Mouse (Mus musculus): ENCODE data around the gene Vapb. TPM values are rescaled to one million over a fixed set of nuclear protein-coding genes. Genes with fewer than 3 reads are reported as not detected.

Gene Vapb
- polyA plus RNA-seq, 1 experiment from 2014 or later: 11.7 TPM

GRCm38 (mm10) chr2:173770620-173771019 lies 33.3 kb downstream of the Vapb start:
- 0 out of 2 replicates have a peak overlapping the region, but pooled peaks have one; percentile 7 for H3K27ac ChIP-seq (ENCODE audit: low read depth)
- WGBS: 64% methylated on average over 5 of the region's 5 CpGs
- H3K27me3 ChIP-seq (replicated peaks; ENCODE audit: control insufficient read depth, insufficient read depth, low read length): no peaks in the 10 kb centered on the region
- H3K4me3 ChIP-seq (ENCODE audit: low read depth, low read length): no peak overlapping the region
- H3K9me3 ChIP-seq (ENCODE audit: control insufficient read depth, low read length): no peaks in the 10 kb centered on the region
- H3K36me3 ChIP-seq (ENCODE audit: control insufficient read depth, insufficient read depth, low read length): peaks cover 7% of the 10 kb centered on the region; the same call in 1 of the 2 replicates
- H3K9ac ChIP-seq (ENCODE audit: low read length): no peak overlapping the region
- ATAC-seq (replicated peaks; ENCODE audit: low FRiP score, low TSS enrichment, low read depth): no peak
- no peak overlapping the region for H3K4me2 ChIP-seq (ENCODE audit: low read length)
- DNase-seq (ENCODE audit: low spot score): no peak
- peaks cover 34% of the 10 kb centered on the region for H3K4me1 ChIP-seq (replicated peaks; ENCODE audit: control insufficient read depth, insufficient read depth, low read length)

GRCm38 (mm10) chr2:173771706-173772105 lies 34.4 kb downstream of the Vapb start:
- no peak overlapping the region for H3K27ac ChIP-seq (ENCODE audit: low read depth)
- H3K9ac ChIP-seq (ENCODE audit: low read length): no peak overlapping the region
- no peak overlapping the region for H3K4me3 ChIP-seq (ENCODE audit: low read depth, low read length)
- ATAC-seq (replicated peaks; ENCODE audit: low FRiP score, low TSS enrichment, low read depth) (peak; percentile 16; the same call in 1 of the 2 replicates), DNase-seq (ENCODE audit: low spot score) (no peak)
- 49% methylated on average over 8 of the region's 8 CpGs for WGBS
- no peaks in the 10 kb centered on the region for H3K27me3 ChIP-seq (replicated peaks; ENCODE audit: control insufficient read depth, insufficient read depth, low read length)
- H3K4me2 ChIP-seq (ENCODE audit: low read length): no peak overlapping the region
- H3K9me3 ChIP-seq (ENCODE audit: control insufficient read depth, low read length): no peaks in the 10 kb centered on the region
- peaks cover 10% of the 10 kb centered on the region; the same call in 1 of the 2 replicates for H3K36me3 ChIP-seq (ENCODE audit: control insufficient read depth, insufficient read depth, low read length)
- peaks cover 40% of the 10 kb centered on the region for H3K4me1 ChIP-seq (replicated peaks; ENCODE audit: control insufficient read depth, insufficient read depth, low read length)

DNA sequence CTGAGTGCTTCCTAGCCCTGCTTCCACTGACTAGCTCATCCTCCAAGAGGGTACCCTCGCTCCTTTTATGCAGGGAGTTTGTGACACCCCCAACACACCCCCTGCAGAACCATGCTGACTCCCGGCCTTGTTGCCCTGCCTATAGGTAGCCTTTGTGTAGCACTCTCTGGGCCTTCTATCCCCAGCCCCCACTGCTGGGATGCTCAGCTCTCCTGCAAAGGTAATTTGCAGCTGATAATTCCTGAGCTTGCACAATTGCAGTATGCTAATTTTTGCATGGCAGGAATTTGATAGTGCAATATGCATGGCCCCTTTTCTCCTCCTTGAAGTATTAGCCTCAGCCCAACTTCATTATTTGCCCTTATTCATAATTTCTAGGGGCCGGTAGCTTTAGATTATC lies 38.2 kb downstream of the Vapb start:
- Histone ChIP-seq H3K9me3 (ENCODE audit: control insufficient read depth, low read length) (no peaks in the 10 kb centered on the region), H3K27ac (ENCODE audit: low read depth) (no peak overlapping the region), H3K4me2 (ENCODE audit: low read length) (no peak overlapping the region), H3K4me3 (ENCODE audit: low read depth, low read length) (no peak overlapping the region), H3K36me3 (ENCODE audit: control insufficient read depth, insufficient read depth, low read length) (peaks cover 27% of the 10 kb centered on the region), H3K9ac (ENCODE audit: low read length) (no peak overlapping the region), H3K4me1 (replicated peaks; ENCODE audit: control insufficient read depth, insufficient read depth, low read length) (peaks cover 20% of the 10 kb centered on the region), H3K27me3 (replicated peaks; ENCODE audit: control insufficient read depth, insufficient read depth, low read length) (no peaks in the 10 kb centered on the region)
- DNase-seq (ENCODE audit: low spot score): no peak
- 63% methylated on average over 3 of the region's 3 CpGs for WGBS
- no peak for ATAC-seq (replicated peaks; ENCODE audit: low FRiP score, low TSS enrichment, low read depth)

DNA sequence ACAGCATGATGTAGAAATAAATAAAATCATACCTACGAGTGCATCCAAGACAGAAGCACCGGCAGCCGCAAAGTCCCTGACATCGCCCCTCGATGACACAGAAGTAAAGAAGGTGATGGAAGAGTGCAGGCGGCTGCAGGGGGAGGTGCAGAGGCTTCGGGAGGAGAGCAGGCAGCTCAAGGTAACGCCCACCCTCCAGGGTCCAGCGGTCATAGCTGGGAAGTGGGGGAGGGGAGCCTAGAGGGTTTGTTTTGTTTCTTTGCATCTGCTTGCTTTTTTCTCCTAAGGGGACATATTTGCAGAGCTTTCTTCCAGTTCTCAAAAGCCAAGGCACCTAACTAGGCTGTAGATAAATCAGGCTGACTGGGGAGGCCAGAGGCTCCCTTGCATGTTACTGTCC lies 38.8 kb downstream of the Vapb start:
- Histone ChIP-seq H3K4me1 (replicated peaks; ENCODE audit: control insufficient read depth, insufficient read depth, low read length) (peaks cover 15% of the 10 kb centered on the region), H3K9me3 (ENCODE audit: control insufficient read depth, low read length) (no peaks in the 10 kb centered on the region), H3K9ac (ENCODE audit: low read length) (no peak overlapping the region), H3K36me3 (ENCODE audit: control insufficient read depth, insufficient read depth, low read length) (peaks cover 27% of the 10 kb centered on the region), H3K27me3 (replicated peaks; ENCODE audit: control insufficient read depth, insufficient read depth, low read length) (no peaks in the 10 kb centered on the region), H3K4me2 (ENCODE audit: low read length) (no peak overlapping the region), H3K4me3 (ENCODE audit: low read depth, low read length) (no peak overlapping the region), H3K27ac (ENCODE audit: low read depth) (no peak overlapping the region)
- ATAC-seq (replicated peaks; ENCODE audit: low FRiP score, low TSS enrichment, low read depth): no peak
- no peak for DNase-seq (ENCODE audit: low spot score)
- WGBS: 16% methylated on average over 9 of the region's 9 CpGs

DNA sequence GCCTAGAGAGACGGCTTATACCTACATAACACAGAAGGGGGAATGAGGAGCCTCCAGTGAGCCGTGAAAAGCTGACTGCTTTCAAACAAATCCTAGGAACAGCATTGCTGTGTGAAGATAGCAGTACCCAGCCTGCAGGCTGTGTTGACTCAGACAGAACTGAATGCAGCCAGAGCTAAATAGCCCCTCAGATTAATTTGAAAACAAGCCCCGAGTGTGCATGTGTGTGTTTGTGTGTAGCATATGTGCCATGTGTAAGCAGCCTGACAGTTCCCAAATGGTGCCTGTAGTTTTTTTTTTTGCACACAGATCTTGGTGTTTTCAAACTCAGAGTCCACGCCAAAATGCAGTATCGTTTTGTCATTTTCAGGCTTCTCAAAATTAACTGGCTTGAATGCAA lies 43.6 kb downstream of the Vapb start:
- Histone ChIP-seq H3K9me3 (ENCODE audit: control insufficient read depth, low read length) (no peaks in the 10 kb centered on the region), H3K4me3 (ENCODE audit: low read depth, low read length) (no peak overlapping the region), H3K36me3 (ENCODE audit: control insufficient read depth, insufficient read depth, low read length) (peaks cover 42% of the 10 kb centered on the region), H3K4me1 (replicated peaks; ENCODE audit: control insufficient read depth, insufficient read depth, low read length) (peaks cover 4% of the 10 kb centered on the region; the same call in 1 of the 2 replicates), H3K27me3 (replicated peaks; ENCODE audit: control insufficient read depth, insufficient read depth, low read length) (no peaks in the 10 kb centered on the region), H3K9ac (ENCODE audit: low read length) (no peak overlapping the region), H3K27ac (ENCODE audit: low read depth) (no peak overlapping the region; the same call in 1 of the 2 replicates), H3K4me2 (ENCODE audit: low read length) (no peak overlapping the region)
- ATAC-seq (replicated peaks; ENCODE audit: low FRiP score, low TSS enrichment, low read depth) (no peak), DNase-seq (ENCODE audit: low spot score) (no peak)
- 65% methylated on average over 5 of the region's 5 CpGs for WGBS

DNA sequence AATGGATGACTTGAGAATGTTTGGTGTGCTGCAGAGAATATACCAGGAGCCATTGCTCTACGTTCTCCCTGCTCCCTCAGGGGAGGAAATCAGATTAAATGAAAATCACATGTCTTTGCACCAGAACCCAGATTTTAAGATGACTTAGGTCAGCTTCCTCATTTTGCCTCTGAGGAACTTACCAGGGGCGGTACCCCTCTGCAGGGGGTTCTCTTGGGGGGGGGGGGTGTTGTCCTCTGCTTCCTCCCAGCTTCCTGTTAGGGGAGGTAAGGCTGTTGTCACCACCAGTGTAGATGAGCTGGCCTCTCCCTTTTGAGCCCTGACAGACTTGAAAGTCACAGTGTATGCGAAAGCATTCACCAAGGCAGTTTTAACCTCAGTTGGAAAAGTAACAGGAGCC lies 47.1 kb downstream of the Vapb start:
- DNase-seq (ENCODE audit: low spot score) (no peak), ATAC-seq (replicated peaks; ENCODE audit: low FRiP score, low TSS enrichment, low read depth) (no peak)
- Histone ChIP-seq H3K4me1 (replicated peaks; ENCODE audit: control insufficient read depth, insufficient read depth, low read length) (peaks cover 5% of the 10 kb centered on the region), H3K9me3 (ENCODE audit: control insufficient read depth, low read length) (peaks cover 3% of the 10 kb centered on the region; the same call in 1 of the 2 replicates), H3K9ac (ENCODE audit: low read length) (no peak overlapping the region), H3K27me3 (replicated peaks; ENCODE audit: control insufficient read depth, insufficient read depth, low read length) (no peaks in the 10 kb centered on the region), H3K27ac (ENCODE audit: low read depth) (no peak overlapping the region), H3K4me3 (ENCODE audit: low read depth, low read length) (no peak overlapping the region), H3K4me2 (ENCODE audit: low read length) (no peak overlapping the region), H3K36me3 (ENCODE audit: control insufficient read depth, insufficient read depth, low read length) (peaks cover 19% of the 10 kb centered on the region; the same call in 1 of the 2 replicates)
- 79% methylated on average over 3 of the region's 3 CpGs for WGBS

- Histone ChIP-seq H3K27ac (ENCODE audit: low read depth) (no peak overlapping the region), H3K4me3 (ENCODE audit: low read depth, low read length) (no peak overlapping the region), H3K36me3 (ENCODE audit: control insufficient read depth, insufficient read depth, low read length) (peaks cover 19% of the 10 kb centered on the region; the same call in 1 of the 2 replicates), H3K9me3 (ENCODE audit: control insufficient read depth, low read length) (peaks cover 3% of the 10 kb centered on the region; the same call in 1 of the 2 replicates), H3K9ac (ENCODE audit: low read length) (no peak overlapping the region), H3K27me3 (replicated peaks; ENCODE audit: control insufficient read depth, insufficient read depth, low read length) (no peaks in the 10 kb centered on the region), H3K4me1 (replicated peaks; ENCODE audit: control insufficient read depth, insufficient read depth, low read length) (peaks cover 10% of the 10 kb centered on the region), H3K4me2 (ENCODE audit: low read length) (no peak overlapping the region)
- DNase-seq (ENCODE audit: low spot score) (no peak), ATAC-seq (replicated peaks; ENCODE audit: low FRiP score, low TSS enrichment, low read depth) (no peak)
- WGBS: 67% methylated on average over 6 of the region's 6 CpGs
Measured at GRCm38 (mm10) chr2:173784884-173785283, 47.6 kb downstream of the Vapb start.

GRCm38 (mm10) chr2:173789945-173790804 lies 52.9 kb downstream of the Vapb start:
- H3K4me3 ChIP-seq (ENCODE audit: low read depth, low read length): no peak overlapping the region
- no peaks in the 10 kb centered on the region for H3K36me3 ChIP-seq (ENCODE audit: control insufficient read depth, insufficient read depth, low read length)
- H3K27me3 ChIP-seq (replicated peaks; ENCODE audit: control insufficient read depth, insufficient read depth, low read length): no peaks in the 10 kb centered on the region
- 10% methylated on average over 23 of the region's 23 CpGs for WGBS
- ATAC-seq (replicated peaks; ENCODE audit: low FRiP score, low TSS enrichment, low read depth) (peak; percentile 77), DNase-seq (ENCODE audit: low spot score) (peak; percentile 69)
- peaks cover 3% of the 10 kb centered on the region; the same call in 1 of the 2 replicates for H3K9me3 ChIP-seq (ENCODE audit: control insufficient read depth, low read length)
- H3K27ac ChIP-seq (ENCODE audit: low read depth): peak overlapping the region; percentile 67
- peak overlapping the region; percentile 33 for H3K4me2 ChIP-seq (ENCODE audit: low read length)
- H3K9ac ChIP-seq (ENCODE audit: low read length): no peak overlapping the region
- H3K4me1 ChIP-seq (replicated peaks; ENCODE audit: control insufficient read depth, insufficient read depth, low read length): peaks cover 28% of the 10 kb centered on the region
